Mouse (Mus musculus) ES-E14 (cell line): ENCODE data around the gene Cyp17a1.

Source experiments
- MAFK ChIP-seq: IDR thresholded peaks from 2 replicates; pipeline ENCODE4 v1.6.1; 2014; ENCODE audit warnings: mild to moderate bottlenecking, low read depth, low read length, inconsistent platforms; ENCODE audit not compliant: insufficient read depth
- ZC3H11A ChIP-seq: IDR thresholded peaks from 2 replicates; pipeline ENCODE4 v1.6.1; 2012; ENCODE audit warnings: low read depth, mild to moderate bottlenecking, inconsistent platforms, low read length, borderline replicate concordance

- TF ChIP-seq ZC3H11A (no peak), MAFK (no peak)
These were observed 37.6 kb upstream of the Cyp17a1 start for GRCm38 (mm10) chr19:46710614-46711013.
